Mouse (Mus musculus) C2C12 (cell line): ENCODE data around the gene Lypd6b.

Source experiments
- CEBPB ChIP-seq: IDR thresholded peaks from one replicate; pipeline ENCODE4 v1.6.1; 2011; ENCODE audit warnings: low read depth, mild to moderate bottlenecking, control low read depth, moderate library complexity
- CTCF ChIP-seq: IDR thresholded peaks from one replicate; pipeline ENCODE4 v1.5.1; 2011; ENCODE audit not compliant: control insufficient read depth, insufficient read depth, insufficient read length
- MAX ChIP-seq: IDR thresholded peaks from one replicate; pipeline ENCODE4 v1.6.1; 2011; ENCODE audit warnings: mild to moderate bottlenecking, control low read depth
- MYOG ChIP-seq: IDR thresholded peaks from one replicate; pipeline ENCODE4 v1.6.1; 2011; ENCODE audit not compliant: control insufficient read depth, insufficient read length; ENCODE audit errors: extremely low read depth
- USF1 ChIP-seq: IDR thresholded peaks from one replicate; pipeline ENCODE4 v1.6.1; 2011; ENCODE audit warnings: low read depth, mild to moderate bottlenecking, control low read depth, moderate library complexity

DNA sequence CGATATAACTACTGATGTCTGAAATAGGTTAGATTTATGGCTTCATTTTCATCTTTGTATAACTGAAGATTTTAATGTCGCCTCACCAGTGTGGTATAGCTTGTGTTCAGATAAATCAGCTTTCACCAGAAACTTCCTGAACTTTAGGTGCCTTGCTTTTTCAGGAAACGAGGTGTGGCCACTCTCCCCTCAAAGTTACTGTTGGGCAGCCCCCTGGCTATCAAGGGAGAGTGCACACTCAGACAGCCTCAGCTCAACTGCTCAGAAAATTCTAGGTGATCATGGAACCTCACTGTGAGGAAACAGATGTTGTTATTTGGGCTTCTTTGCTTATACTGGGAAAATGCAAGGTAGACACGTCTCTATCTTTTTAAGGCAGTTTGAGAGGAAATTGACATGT is 25.7 kb downstream of the Lypd6b start:
- TF ChIP-seq CTCF = no peak
- no peak for TF ChIP-seq MYOG
- TF ChIP-seq USF1 = no peak
- no peak for TF ChIP-seq MAX
- TF ChIP-seq CEBPB = no peak
